Mouse (Mus musculus) mouse trophoblast stem cell (cell line): ENCODE results near the gene Ppp4r4.

Experiments used
- in situ Hi-C, 2 experiments: fragments of 300-500 bp; cut with MseI, MboI; formaldehyde crosslinking; loops; 2 replicates in 1 of 2; 3 replicates in 1 of 2; pipeline ENCODE4 v1.15.1; 2025

The Ppp4r4 gene

DNA sequence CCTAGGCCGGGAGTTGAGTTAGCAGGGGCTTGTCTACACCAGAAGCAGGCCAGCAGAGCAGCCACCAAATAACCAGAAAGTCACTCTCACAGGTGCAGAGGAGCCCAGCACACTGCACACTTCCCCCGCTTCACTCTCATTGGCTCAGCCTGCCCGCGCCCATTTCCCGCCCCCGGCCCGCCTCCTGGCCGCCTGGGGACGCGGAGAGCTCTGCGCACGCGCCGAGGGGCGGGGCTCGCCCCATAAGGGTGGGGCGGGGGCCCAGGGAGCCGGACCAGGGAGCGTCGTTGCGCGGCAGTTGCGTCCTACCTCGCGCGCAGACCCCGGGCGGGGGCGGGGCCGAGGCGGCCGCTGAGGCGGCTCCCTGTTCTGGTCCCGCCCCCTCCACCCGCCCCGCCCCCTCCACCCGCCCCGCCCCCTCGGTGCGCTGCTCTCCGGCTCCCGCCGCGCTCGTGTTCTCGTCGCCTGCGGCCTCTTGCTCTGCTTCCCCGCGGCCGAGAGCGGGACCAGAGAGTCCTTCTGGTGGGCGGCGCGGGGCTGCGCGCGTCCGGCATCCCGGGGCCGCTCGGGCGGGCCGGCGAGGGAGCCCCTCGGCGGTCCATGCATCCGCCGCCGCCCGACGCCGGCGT lies at the start of gene Ppp4r4:
TSS of gene Ppp4r4 (plus strand) at position 264 of the 629 bp plus-strand sequence.
- in situ Hi-C loops = no loop called here

- in situ Hi-C loops = loop anchor here in 1 of 2 experiments (5.0 kb wide), 1 partner anchor 35 kb away; no protein-coding TSS in a partner anchor
Measured at GRCm38 (mm10) chr12:103482781-103483180, 49.3 kb upstream of the Ppp4r4 start.

DNA sequence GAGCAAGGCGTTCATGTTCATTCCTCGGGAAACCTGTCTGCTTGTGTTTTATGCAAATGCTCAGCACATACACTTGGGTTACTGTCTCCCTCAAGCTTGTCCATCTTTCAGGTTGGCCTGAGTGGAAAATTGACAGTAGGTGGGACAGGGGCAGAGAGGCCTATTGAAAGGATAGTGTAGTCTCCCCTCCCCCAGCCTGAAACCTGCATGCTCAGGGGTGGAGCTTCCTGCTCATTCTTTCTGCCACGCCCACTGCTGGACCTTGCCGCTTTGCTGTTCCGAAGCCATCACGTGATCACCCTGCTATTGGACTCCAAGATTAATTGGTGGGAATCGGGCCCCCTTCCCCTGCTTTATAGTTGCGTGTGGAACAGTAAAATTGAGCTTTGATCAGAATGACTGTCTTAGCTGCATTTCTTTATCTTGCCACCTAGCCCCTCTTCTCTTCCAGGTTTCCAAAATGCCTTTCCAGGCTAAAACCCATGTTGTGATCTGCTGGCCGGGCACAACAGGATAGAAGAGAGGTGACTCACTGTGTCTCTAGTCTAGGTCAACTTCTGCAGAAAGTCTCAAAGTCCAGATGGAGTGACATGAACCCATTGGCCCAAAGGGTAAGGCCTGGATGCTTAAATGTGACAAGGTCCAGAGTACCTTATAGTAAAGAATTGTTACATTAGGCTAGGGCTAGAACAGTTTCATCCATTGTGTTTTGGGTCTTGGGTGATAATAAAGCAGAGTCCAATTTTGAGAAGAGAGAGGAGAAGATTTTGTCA lies 47.7 kb upstream of the Ppp4r4 start:
- in situ Hi-C loops = loop anchor here in 1 of 2 experiments (5.0 kb wide), 1 partner anchor 37 kb away; no protein-coding TSS in a partner anchor

GRCm38 (mm10) chr12:103486726-103487125 lies 45.4 kb upstream of the Ppp4r4 start:
- in situ Hi-C loops = no loop called here

DNA sequence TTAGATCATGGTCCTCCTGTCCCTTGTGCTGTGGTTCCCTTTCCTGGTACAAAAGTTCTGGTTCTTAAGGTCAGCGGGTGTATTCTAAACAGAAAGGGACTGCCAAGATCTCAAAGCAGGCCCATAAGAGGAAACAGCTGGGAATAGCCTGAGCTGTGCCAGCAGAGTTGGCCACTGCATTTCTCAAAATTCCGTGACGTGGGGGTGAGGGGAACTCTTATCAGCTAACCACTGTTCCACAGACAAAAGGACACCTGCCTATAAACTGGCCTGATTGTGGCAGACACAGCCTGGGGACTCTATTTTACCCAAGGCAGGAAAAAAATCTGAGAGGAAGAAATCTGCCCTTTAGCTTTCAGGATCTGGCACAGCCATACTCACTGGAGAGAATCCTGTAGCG lies 44.8 kb upstream of the Ppp4r4 start:
- in situ Hi-C loops = no loop called here

DNA sequence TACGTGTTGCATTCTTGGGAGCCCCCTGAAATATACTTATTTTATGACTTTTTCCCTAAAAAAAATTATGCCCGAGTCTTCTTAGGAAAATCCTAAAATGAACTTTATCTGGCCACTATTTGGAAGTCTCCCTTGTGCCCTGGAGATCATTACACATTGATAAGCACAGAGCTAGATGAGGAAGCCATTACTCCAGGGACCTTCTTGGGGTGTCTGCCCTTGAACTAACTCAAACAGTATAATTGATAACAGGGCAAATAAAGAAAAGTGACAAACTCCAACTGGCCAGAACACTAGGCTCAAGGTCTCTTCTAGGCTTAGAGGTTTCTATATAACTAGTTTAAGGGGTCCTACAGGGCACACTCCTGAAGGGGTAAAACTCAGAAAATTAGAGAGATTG lies 44.3 kb upstream of the Ppp4r4 start:
- in situ Hi-C loops = no loop called here

- in situ Hi-C loops = loop anchor here (5.0 kb wide), 1 partner anchor 64 kb away; the partner anchor contains the start of gene Ddx24 (in 2 of the 2)
Measured at GRCm38 (mm10) chr12:103491091-103491730, 40.9 kb upstream of the Ppp4r4 start.

- in situ Hi-C loops = loop anchor here (5.0 kb wide), 1 partner anchor 65 kb away; the partner anchor contains the start of gene Ddx24 (in 2 of the 2)
Measured at GRCm38 (mm10) chr12:103492767-103493166, 39.3 kb upstream of the Ppp4r4 start.

DNA sequence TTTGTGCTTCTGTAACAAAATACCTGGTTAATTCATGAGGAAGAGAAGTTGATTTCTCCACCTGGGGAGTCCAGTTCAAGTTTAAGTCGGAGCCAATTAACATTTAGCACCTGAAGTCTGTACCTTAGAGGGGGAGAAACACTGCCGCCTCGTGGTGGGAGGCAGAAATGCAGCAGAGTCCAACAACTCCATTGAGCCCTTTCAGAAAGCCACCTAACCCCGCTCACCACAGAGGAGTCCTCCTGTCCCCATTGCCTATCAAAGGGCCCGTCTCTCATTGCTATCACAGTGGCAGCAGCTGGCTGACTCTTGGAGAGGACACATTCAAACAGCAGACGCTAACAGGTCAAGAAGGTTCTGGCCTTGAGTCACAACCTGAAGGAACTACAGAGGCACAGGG lies 37.6 kb upstream of the Ppp4r4 start:
- in situ Hi-C loops = loop anchor here (5.0 kb wide), 1 partner anchor 67 kb away; the partner anchor contains the start of gene Ddx24 (in 2 of the 2)

DNA sequence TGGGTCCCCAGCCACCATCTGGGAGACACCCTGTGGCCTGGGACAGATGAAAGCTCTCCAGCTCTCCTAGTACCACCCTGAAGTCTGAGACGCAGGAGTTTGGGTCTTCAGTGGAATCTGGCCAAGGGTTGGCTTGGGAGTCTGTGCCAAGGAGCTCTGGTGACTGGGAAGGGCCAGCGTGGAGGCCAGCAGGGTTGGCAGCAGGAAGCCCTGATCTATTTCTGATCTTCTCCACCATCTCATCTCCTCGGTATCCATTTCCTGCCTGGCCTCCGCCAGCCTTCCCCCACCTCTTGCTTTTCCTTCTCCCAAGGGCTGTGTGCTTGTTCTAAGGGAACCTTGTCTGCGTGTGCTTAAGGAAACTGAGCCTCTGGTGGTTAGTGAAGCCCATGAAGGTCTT lies 33.3 kb upstream of the Ppp4r4 start:
- in situ Hi-C loops = no loop called here

GRCm38 (mm10) chr12:103499261-103499660 lies 32.8 kb upstream of the Ppp4r4 start:
- in situ Hi-C loops = no loop called here

GRCm38 (mm10) chr12:103503300-103503699 lies 28.8 kb upstream of the Ppp4r4 start:
- in situ Hi-C loops = no loop called here

GRCm38 (mm10) chr12:103504402-103504801 lies 27.7 kb upstream of the Ppp4r4 start:
- in situ Hi-C loops = no loop called here

DNA sequence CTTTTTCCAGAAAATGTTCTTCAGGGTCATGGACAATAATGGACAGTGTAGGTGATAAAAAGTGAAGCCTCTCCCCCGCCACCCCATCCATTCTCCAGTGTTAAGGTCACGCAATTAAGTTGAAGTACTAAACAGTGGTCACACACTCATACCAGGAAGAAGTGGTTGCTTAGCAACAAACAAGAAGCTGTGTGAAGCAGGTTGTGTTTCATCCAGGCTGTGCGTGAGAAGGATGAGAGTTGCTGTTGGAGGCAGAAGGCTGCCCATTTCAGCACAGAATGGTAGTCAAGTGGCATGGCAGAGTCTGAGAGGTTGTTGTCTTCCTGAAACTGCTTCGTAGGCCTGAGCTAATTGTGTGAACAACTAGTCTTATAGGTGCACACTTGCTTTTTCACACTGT lies 23.7 kb upstream of the Ppp4r4 start:
- in situ Hi-C loops = no loop called here

DNA sequence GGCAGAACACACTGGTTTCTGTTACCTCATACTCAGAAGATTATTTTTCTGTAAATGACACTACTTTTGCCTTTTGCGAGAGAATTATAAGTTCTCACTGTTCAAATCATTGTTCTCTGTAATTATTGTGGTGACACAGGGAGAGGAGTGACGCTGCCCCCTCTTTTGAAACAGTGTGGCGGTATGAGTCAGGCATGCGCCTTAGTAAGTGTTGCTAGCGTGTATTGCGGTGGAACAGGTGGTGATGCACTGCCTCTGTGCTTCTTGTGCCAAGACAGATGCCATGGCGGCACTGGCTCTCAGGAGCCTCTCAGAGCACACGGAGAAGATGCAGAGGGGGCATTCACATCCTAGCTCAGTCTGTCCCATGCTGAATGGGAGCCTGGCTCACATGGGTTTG lies 22.2 kb upstream of the Ppp4r4 start:
- in situ Hi-C loops = no loop called here

GRCm38 (mm10) chr12:103511586-103511985 lies 20.5 kb upstream of the Ppp4r4 start:
- in situ Hi-C loops = no loop called here

DNA sequence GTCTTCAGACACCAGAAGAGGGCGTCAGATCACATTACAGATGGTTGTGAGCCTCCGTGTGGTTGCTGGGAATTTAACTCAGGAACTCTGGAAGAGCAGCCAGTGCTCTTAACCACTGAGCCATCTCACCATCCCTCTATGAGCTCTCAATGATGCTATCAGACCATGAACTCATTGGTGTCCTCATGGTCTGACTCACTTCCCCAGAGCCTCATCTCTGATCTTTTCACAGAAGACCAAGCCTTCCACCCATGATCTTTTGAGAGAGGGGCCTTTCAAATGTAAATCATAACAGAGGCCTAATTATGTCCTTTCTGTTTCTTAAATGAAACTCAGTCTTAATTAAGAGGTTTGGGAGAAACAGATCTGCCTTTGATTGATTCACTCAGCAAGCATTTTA lies 19.0 kb upstream of the Ppp4r4 start:
- in situ Hi-C loops = no loop called here

GRCm38 (mm10) chr12:103513451-103513871 lies 18.6 kb upstream of the Ppp4r4 start:
- in situ Hi-C loops = no loop called here

DNA sequence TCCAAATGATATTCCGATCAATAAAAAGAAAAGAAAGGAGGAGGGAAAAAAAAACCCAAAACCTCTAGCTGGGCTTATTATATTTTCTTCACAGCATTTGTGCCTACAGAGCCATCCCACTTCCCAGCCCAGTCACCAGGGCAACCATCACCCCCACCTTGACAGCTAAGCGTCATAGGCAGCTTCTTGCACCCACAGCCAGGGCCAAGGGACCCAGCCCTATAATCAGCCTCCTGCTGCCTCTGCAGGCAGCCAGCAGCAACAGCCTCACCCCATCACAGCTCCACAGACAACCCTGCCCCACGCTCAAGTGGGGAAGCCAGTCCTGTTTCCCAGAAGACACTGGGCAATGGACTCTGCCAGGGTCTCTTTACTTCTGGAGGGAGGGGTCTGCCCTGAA lies 17.7 kb upstream of the Ppp4r4 start:
- in situ Hi-C loops = no loop called here

DNA sequence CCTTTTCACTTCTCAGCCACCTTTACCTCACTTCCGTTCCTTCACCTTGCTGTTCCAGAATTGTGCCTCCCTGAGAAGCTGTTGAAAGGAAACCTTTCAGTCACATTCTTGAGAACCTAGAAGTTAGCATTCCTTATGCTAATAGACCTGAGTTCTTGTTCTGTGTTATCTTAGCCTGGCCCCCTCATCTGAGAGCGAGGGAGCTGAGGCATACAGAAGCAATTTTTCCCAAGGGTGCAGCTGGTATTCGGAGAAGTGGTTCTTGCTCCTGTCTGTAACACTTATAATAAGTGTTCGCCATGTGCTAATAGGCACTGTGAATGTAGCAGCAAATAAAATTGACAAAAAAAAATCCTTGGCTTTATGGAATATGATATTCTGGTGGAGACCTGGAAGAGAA lies 16.4 kb upstream of the Ppp4r4 start:
- in situ Hi-C loops = no loop called here

- in situ Hi-C loops = no loop called here
Measured at GRCm38 (mm10) chr12:103518640-103519039, 13.4 kb upstream of the Ppp4r4 start.

DNA sequence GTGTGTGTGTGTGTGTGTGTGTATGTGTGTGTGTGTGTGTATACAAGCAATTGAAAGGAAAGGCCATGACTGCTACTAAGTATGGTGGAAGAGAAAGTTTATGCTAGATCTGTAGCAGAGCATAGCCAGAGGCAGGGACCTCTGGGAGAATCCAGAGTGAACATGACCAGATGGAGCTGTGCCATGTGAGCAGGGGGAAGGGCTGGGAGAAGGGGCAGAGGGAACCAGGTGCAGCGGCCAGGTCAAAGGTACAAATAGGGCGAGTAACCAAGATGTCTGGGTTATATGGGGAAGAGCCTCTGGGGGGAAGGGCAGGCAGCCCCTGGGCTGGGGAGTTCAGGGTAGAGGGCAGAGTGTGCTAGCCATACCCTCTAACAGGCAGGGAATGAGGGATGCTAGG lies 1.5 kb upstream of the Ppp4r4 start:
- in situ Hi-C loops = no loop called here
